Mouse (Mus musculus): Measurements from ENCODE around the gene Ttll5. TPM values are rescaled to one million over a fixed set of nuclear protein-coding genes. Genes with fewer than 3 reads are reported as not detected.
A peak's percentile ranks its signal among the peaks of the same experiment; 100 is the strongest.

The Ttll5 gene
- polyA plus RNA-seq, 1 experiment from 2014 or later: 18.7 TPM

- no peak overlapping the region for H3K9ac ChIP-seq (ENCODE audit: low read length)
- ATAC-seq (ENCODE audit: low FRiP score): no peak
Observed at GRCm38 (mm10) chr12:86046776-86047175, 222.3 kb downstream of the Ttll5 start.

GRCm38 (mm10) chr12:86047376-86047775 is 222.9 kb downstream of the Ttll5 start:
- no peak for ATAC-seq (ENCODE audit: low FRiP score)

More at GRCm38 (mm10) chr12:86046776-86047175, 222.3 kb downstream of the Ttll5 start:
- no peak for DNase-seq (ENCODE audit: low spot score, missing footprints)
- WGBS: 93% methylated on average over 2 of the region's 2 CpGs
- no peak overlapping the region for H3K27ac ChIP-seq (ENCODE audit: low read depth, low read length)
- H3K9me3 ChIP-seq (ENCODE audit: control insufficient read depth, low read length): no peaks in the 10 kb centered on the region
- H3K4me3 ChIP-seq (ENCODE audit: low read depth, low read length): no peak overlapping the region
- H3K4me1 ChIP-seq (ENCODE audit: control insufficient read depth, insufficient read depth, low read length): 0 out of 2 replicates have a peak, but pooled peaks cover 2% of the 10 kb centered on the region
- H3K27me3 ChIP-seq (ENCODE audit: control insufficient read depth, insufficient read depth, low read length): no peaks in the 10 kb centered on the region
- H3K4me2 ChIP-seq: no peak overlapping the region
- no peaks in the 10 kb centered on the region for H3K36me3 ChIP-seq (ENCODE audit: control insufficient read depth, insufficient read depth, low read length)

DNA sequence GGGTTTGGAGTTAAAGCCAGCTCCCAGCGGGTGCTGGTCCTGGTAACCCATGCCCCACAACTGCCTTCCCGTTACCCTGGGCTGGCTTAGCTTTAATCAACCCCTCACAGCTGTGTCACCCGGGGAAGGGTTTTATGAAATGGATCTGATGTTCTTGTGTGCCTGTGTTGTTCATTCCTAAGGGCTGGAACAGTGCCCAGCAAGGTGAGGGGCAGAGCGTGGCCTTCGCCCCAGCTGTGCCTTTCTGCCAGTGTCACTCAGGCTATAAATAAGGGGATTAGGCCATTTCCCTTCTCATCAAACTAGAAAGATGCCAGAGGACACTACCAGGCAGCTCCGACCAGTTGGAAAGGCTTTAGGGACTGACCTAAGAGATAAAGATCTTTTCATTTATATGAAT is 225.4 kb downstream of the Ttll5 start:
- H3K27me3 ChIP-seq (ENCODE audit: control insufficient read depth, insufficient read depth, low read length): no peaks in the 10 kb centered on the region
- 67% methylated on average over 6 of the region's 6 CpGs for WGBS
- ATAC-seq (ENCODE audit: low FRiP score) (no peak), DNase-seq (ENCODE audit: low spot score, missing footprints) (no peak)
- no peaks in the 10 kb centered on the region for H3K36me3 ChIP-seq (ENCODE audit: control insufficient read depth, insufficient read depth, low read length)
- no peak overlapping the region for H3K27ac ChIP-seq (ENCODE audit: low read depth, low read length)
- H3K4me1 ChIP-seq (ENCODE audit: control insufficient read depth, insufficient read depth, low read length): 0 out of 2 replicates have a peak, but pooled peaks cover 2% of the 10 kb centered on the region
- no peak overlapping the region for H3K4me3 ChIP-seq (ENCODE audit: low read depth, low read length)
- H3K9ac ChIP-seq (ENCODE audit: low read length): no peak overlapping the region
- no peaks in the 10 kb centered on the region for H3K9me3 ChIP-seq (ENCODE audit: control insufficient read depth, low read length)
- no peak overlapping the region for H3K4me2 ChIP-seq

More at GRCm38 (mm10) chr12:86047376-86047775, 222.9 kb downstream of the Ttll5 start:
- no peaks in the 10 kb centered on the region for H3K27me3 ChIP-seq (ENCODE audit: control insufficient read depth, insufficient read depth, low read length)
- H3K4me3 ChIP-seq (ENCODE audit: low read depth, low read length): no peak overlapping the region
- no peaks in the 10 kb centered on the region for H3K36me3 ChIP-seq (ENCODE audit: control insufficient read depth, insufficient read depth, low read length)
- H3K9ac ChIP-seq (ENCODE audit: low read length): no peak overlapping the region
- WGBS: 85% methylated on average over 8 of the region's 8 CpGs
- H3K27ac ChIP-seq (ENCODE audit: low read depth, low read length): no peak overlapping the region
- 0 out of 2 replicates have a peak, but pooled peaks cover 2% of the 10 kb centered on the region for H3K4me1 ChIP-seq (ENCODE audit: control insufficient read depth, insufficient read depth, low read length)
- DNase-seq (ENCODE audit: low spot score, missing footprints): no peak
- H3K4me2 ChIP-seq: no peak overlapping the region
- H3K9me3 ChIP-seq (ENCODE audit: control insufficient read depth, low read length): no peaks in the 10 kb centered on the region

GRCm38 (mm10) chr12:86051477-86051876 is 227.0 kb downstream of the Ttll5 start:
- WGBS: 93% methylated on average over 5 of the region's 5 CpGs
- Histone ChIP-seq H3K4me3 (ENCODE audit: low read depth, low read length) (no peak overlapping the region), H3K4me2 (no peak overlapping the region), H3K9me3 (ENCODE audit: control insufficient read depth, low read length) (no peaks in the 10 kb centered on the region), H3K27me3 (ENCODE audit: control insufficient read depth, insufficient read depth, low read length) (no peaks in the 10 kb centered on the region), H3K27ac (ENCODE audit: low read depth, low read length) (no peak overlapping the region), H3K36me3 (ENCODE audit: control insufficient read depth, insufficient read depth, low read length) (no peaks in the 10 kb centered on the region), H3K4me1 (ENCODE audit: control insufficient read depth, insufficient read depth, low read length) (0 out of 2 replicates have a peak, but pooled peaks cover 2% of the 10 kb centered on the region), H3K9ac (ENCODE audit: low read length) (no peak overlapping the region)
- DNase-seq (ENCODE audit: low spot score, missing footprints): no peak
- ATAC-seq (ENCODE audit: low FRiP score): no peak

DNA sequence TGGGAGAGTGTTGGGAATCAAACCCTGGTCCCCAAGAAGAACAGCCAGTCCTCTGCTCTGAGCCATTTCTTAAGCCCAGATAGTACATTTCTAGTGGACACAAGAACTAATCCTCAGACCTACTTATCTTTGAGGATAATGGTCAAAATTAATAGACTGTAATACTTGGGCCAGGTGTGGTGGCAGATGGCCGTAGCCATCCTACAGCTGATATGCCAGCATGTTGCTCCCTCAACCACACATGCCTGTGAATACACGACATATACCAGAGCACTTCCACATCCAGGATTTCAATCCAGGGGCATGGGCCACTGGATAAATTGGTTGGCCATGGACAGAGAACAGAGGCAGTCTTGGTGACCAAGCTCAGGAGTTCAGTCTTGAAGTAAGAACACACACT is 230.8 kb downstream of the Ttll5 start:
- DNase-seq (ENCODE audit: low spot score, missing footprints) (no peak), ATAC-seq (ENCODE audit: low FRiP score) (no peak)
- Histone ChIP-seq H3K4me1 (ENCODE audit: control insufficient read depth, insufficient read depth, low read length) (no peaks in the 10 kb centered on the region), H3K4me3 (ENCODE audit: low read depth, low read length) (no peak overlapping the region), H3K9ac (ENCODE audit: low read length) (no peak overlapping the region), H3K9me3 (ENCODE audit: control insufficient read depth, low read length) (no peaks in the 10 kb centered on the region), H3K4me2 (no peak overlapping the region), H3K27ac (ENCODE audit: low read depth, low read length) (no peak overlapping the region), H3K27me3 (ENCODE audit: control insufficient read depth, insufficient read depth, low read length) (no peaks in the 10 kb centered on the region), H3K36me3 (ENCODE audit: control insufficient read depth, insufficient read depth, low read length) (no peaks in the 10 kb centered on the region)
- WGBS: 93% methylated on average over 2 of the region's 2 CpGs

- no peak overlapping the region for H3K4me3 ChIP-seq (ENCODE audit: low read depth, low read length)
- no peaks in the 10 kb centered on the region for H3K4me1 ChIP-seq (ENCODE audit: control insufficient read depth, insufficient read depth, low read length)
- DNase-seq (ENCODE audit: low spot score, missing footprints): no peak
- H3K36me3 ChIP-seq (ENCODE audit: control insufficient read depth, insufficient read depth, low read length): no peaks in the 10 kb centered on the region
- ATAC-seq (ENCODE audit: low FRiP score): no peak
- H3K27ac ChIP-seq (ENCODE audit: low read depth, low read length): no peak overlapping the region
- no peaks in the 10 kb centered on the region for H3K27me3 ChIP-seq (ENCODE audit: control insufficient read depth, insufficient read depth, low read length)
- WGBS: 91% methylated on average over 8 of the region's 8 CpGs
- no peak overlapping the region for H3K4me2 ChIP-seq
- H3K9ac ChIP-seq (ENCODE audit: low read length): no peak overlapping the region
- no peaks in the 10 kb centered on the region for H3K9me3 ChIP-seq (ENCODE audit: control insufficient read depth, low read length)
Observed at GRCm38 (mm10) chr12:86056976-86057375, 232.5 kb downstream of the Ttll5 start.

DNA sequence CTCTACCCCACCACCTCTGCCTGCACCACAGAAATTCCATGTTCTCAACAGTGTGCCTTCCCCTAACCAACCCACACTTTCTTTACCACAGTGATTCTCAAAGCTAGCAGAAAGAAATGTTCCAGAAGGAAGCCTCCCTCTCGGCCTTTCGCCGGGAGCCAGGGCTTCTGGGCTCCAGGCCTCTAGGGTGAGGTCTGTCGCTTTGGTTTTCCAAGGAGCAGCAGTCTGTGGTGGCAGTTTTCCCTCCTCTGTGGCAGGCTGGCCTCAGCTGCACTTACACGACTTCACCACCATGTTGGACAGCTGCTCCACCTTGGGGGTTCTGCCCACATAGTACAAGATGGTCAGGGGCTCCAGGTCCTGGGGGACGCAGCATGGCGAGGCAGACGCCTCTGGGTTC is 233.1 kb downstream of the Ttll5 start:
- ATAC-seq (ENCODE audit: low FRiP score) (no peak), DNase-seq (ENCODE audit: low spot score, missing footprints) (peak; percentile 71)
- Histone ChIP-seq H3K4me1 (ENCODE audit: control insufficient read depth, insufficient read depth, low read length) (no peaks in the 10 kb centered on the region), H3K27me3 (ENCODE audit: control insufficient read depth, insufficient read depth, low read length) (no peaks in the 10 kb centered on the region), H3K9ac (ENCODE audit: low read length) (no peak overlapping the region), H3K4me2 (no peak overlapping the region), H3K36me3 (ENCODE audit: control insufficient read depth, insufficient read depth, low read length) (no peaks in the 10 kb centered on the region), H3K27ac (ENCODE audit: low read depth, low read length) (no peak overlapping the region), H3K4me3 (ENCODE audit: low read depth, low read length) (no peak overlapping the region), H3K9me3 (ENCODE audit: control insufficient read depth, low read length) (no peaks in the 10 kb centered on the region)
- 83% methylated on average over 8 of the region's 8 CpGs for WGBS

GRCm38 (mm10) chr12:86059341-86059740 is 234.9 kb downstream of the Ttll5 start:
- Histone ChIP-seq H3K9ac (ENCODE audit: low read length) (no peak overlapping the region), H3K4me2 (no peak overlapping the region), H3K9me3 (ENCODE audit: control insufficient read depth, low read length) (no peaks in the 10 kb centered on the region), H3K4me3 (ENCODE audit: low read depth, low read length) (no peak overlapping the region), H3K4me1 (ENCODE audit: control insufficient read depth, insufficient read depth, low read length) (no peaks in the 10 kb centered on the region), H3K27ac (ENCODE audit: low read depth, low read length) (no peak overlapping the region), H3K27me3 (ENCODE audit: control insufficient read depth, insufficient read depth, low read length) (no peaks in the 10 kb centered on the region), H3K36me3 (ENCODE audit: control insufficient read depth, insufficient read depth, low read length) (no peaks in the 10 kb centered on the region)
- 89% methylated on average over 6 of the region's 6 CpGs for WGBS
- ATAC-seq (ENCODE audit: low FRiP score) (no peak), DNase-seq (ENCODE audit: low spot score, missing footprints) (peak; percentile 33)

DNA sequence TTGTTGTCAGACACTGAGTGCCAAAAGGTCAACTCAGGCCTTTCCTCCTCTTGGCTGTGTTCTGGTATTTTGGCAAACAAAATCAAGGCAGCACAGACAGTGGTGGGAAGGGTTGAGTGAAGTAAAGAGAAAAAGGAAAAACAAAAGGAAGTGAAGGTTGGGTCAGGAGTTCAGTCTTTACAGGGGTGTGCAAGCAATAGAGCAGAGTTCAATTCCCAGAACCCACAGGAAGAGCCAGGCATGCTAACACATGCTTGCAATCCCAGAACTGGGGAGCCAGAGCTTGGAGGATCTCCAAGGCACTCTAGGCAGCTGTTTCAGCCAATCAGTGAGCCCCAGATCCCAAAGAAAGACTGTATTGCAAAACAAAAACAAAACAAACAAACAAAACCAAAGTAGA is 240.3 kb downstream of the Ttll5 start:
- H3K4me1 ChIP-seq (ENCODE audit: control insufficient read depth, insufficient read depth, low read length): no peaks in the 10 kb centered on the region
- no peak overlapping the region for H3K9ac ChIP-seq (ENCODE audit: low read length)
- H3K27me3 ChIP-seq (ENCODE audit: control insufficient read depth, insufficient read depth, low read length): no peaks in the 10 kb centered on the region
- no peak overlapping the region for H3K4me2 ChIP-seq
- ATAC-seq (ENCODE audit: low FRiP score) (no peak), DNase-seq (ENCODE audit: low spot score, missing footprints) (no peak)
- H3K27ac ChIP-seq (ENCODE audit: low read depth, low read length): no peak overlapping the region
- no peak overlapping the region for H3K4me3 ChIP-seq (ENCODE audit: low read depth, low read length)
- H3K36me3 ChIP-seq (ENCODE audit: control insufficient read depth, insufficient read depth, low read length): no peaks in the 10 kb centered on the region
- no peaks in the 10 kb centered on the region for H3K9me3 ChIP-seq (ENCODE audit: control insufficient read depth, low read length)

GRCm38 (mm10) chr12:86071432-86071831 is 247.0 kb downstream of the Ttll5 start:
- DNase-seq (ENCODE audit: low spot score, missing footprints): no peak
- Histone ChIP-seq H3K27ac (ENCODE audit: low read depth, low read length) (no peak overlapping the region), H3K4me2 (no peak overlapping the region), H3K9ac (ENCODE audit: low read length) (no peak overlapping the region), H3K4me3 (ENCODE audit: low read depth, low read length) (no peak overlapping the region), H3K4me1 (ENCODE audit: control insufficient read depth, insufficient read depth, low read length) (no peaks in the 10 kb centered on the region; the same call in 1 of the 2 replicates), H3K27me3 (ENCODE audit: control insufficient read depth, insufficient read depth, low read length) (no peaks in the 10 kb centered on the region), H3K36me3 (ENCODE audit: control insufficient read depth, insufficient read depth, low read length) (no peaks in the 10 kb centered on the region), H3K9me3 (ENCODE audit: control insufficient read depth, low read length) (no peaks in the 10 kb centered on the region)
- WGBS: 87% methylated on average over 6 of the region's 6 CpGs
- ATAC-seq (ENCODE audit: low FRiP score): no peak

All from midbrain, embryonic 11.5 days (tissue).